Mouse (Mus musculus): ENCODE results near the gene Shq1. TPM values are rescaled to one million over a fixed set of nuclear protein-coding genes. Genes with fewer than 3 reads are reported as not detected.

Gene Shq1
- polyA plus RNA-seq, 2 experiments, result 5.8 to 8.7 TPM

DNA sequence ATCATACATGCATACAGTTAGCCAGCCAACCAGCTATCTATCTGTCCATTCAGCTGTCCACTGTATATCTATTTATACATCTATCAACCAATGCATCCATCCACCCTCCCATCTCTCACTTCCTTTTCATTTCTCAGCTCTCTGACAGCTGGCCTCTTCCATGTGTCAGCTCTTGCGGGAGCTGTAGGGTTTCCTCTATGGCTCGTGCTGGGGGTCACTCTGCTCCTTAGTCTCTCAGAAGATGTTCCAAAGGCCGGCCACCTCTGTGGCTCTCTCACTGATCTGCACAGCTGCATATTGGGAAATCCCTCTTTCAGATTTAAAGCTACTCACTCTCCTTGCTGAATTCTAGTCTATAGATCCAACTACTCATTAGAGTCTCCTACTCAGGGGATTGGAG, 148.5 kb downstream of the Shq1 start:
- H3K4me2 ChIP-seq (ENCODE audit: low read depth), result no peak overlapping the region
- TF ChIP-seq EP300 (IDR thresholded peaks at IDR 0.05; ENCODE audit: low read depth) (no peak), CTCF (IDR thresholded peaks at IDR 0.05; ENCODE audit: low read depth) (no peak)
- no peak overlapping the region for H3K9ac ChIP-seq (replicated peaks)
- DNase-seq (ENCODE audit: low read depth in 3 of 3, low spot score in 3 of 3) (no peak), ATAC-seq (ENCODE audit: insufficient read depth) (no peak)
- no peaks in the 10 kb centered on the region for H3K9me3 ChIP-seq (ENCODE audit: control insufficient read depth, low read length)
- no peaks in the 10 kb centered on the region; a peak in 1 of 4 replicates for H3K4me1 ChIP-seq (replicated peaks; ENCODE audit: control insufficient read depth in 2 of 2, insufficient read depth in 2 of 2, low read length in 1 of 2)
- H3K27ac ChIP-seq, result no peak overlapping the region
- H3K36me3 ChIP-seq (replicated peaks; ENCODE audit: control insufficient read depth, insufficient read depth, low read depth), result no peaks in the 10 kb centered on the region
- no peak overlapping the region for H3K4me3 ChIP-seq (ENCODE audit: insufficient read depth in 1 of 2, low read depth in 2 of 2, low read length in 2 of 2)
- WGBS (ENCODE audit: insufficient replicate concordance), result 32% methylated on average over 3 of the region's 3 CpGs
- no peaks in the 10 kb centered on the region for H3K27me3 ChIP-seq (ENCODE audit: control insufficient read depth, insufficient read depth, low read length)

DNA sequence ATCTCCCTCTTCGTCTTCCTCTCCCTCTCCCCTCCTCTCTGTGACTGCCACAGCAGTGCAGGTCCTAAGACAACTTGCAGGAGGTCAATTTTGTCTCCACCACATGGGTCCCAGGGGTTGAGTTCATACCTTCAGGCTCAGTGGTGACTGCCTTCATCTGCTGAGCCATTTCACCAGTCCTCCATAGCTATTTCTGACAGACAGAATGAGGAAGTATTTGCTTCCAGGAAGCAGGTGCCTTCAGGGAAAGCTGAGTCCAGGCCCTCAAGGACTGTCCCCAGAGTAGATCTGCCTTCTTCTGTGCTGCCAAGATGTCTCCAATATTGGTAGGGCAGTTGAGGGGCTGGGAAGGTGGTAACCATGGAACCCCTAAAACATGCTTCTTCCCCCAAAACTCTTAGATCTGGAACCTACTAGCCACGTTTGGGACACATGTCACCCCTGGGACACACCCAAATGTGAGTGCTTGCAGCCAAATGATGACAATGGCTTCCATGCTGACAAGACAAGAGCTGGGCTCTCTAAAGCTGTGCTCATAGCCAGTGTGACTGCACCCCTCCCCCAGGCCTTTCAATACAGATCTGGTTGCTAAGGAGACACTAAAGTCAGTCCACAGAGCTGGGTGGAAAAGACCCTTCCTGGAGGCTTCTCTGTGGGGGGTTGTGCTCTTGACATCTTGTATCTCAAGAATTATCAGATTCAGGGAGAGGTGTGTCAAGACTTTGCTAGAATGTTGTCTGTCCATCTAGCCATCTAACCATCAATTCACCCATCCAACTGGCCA, 149.2 kb downstream of the Shq1 start:
- H3K27ac ChIP-seq, result no peak overlapping the region
- no peaks in the 10 kb centered on the region for H3K9me3 ChIP-seq (ENCODE audit: control insufficient read depth, low read length)
- H3K4me3 ChIP-seq (ENCODE audit: insufficient read depth in 1 of 2, low read depth in 2 of 2, low read length in 2 of 2), result no peak overlapping the region
- 33% methylated on average over 2 of the region's 2 CpGs for WGBS (ENCODE audit: insufficient replicate concordance)
- no peaks in the 10 kb centered on the region for H3K36me3 ChIP-seq (replicated peaks; ENCODE audit: control insufficient read depth, insufficient read depth, low read depth)
- no peaks in the 10 kb centered on the region for H3K27me3 ChIP-seq (ENCODE audit: control insufficient read depth, insufficient read depth, low read length)
- no peak for TF ChIP-seq CTCF (IDR thresholded peaks at IDR 0.05; ENCODE audit: low read depth)
- TF ChIP-seq EP300 (IDR thresholded peaks at IDR 0.05; ENCODE audit: low read depth), result no peak
- H3K9ac ChIP-seq (replicated peaks), result no peak overlapping the region
- no peak for ATAC-seq (ENCODE audit: insufficient read depth)
- no peak overlapping the region for H3K4me2 ChIP-seq (ENCODE audit: low read depth)
- no peaks in the 10 kb centered on the region; a peak in 1 of 4 replicates for H3K4me1 ChIP-seq (replicated peaks; ENCODE audit: control insufficient read depth in 2 of 2, insufficient read depth in 2 of 2, low read length in 1 of 2)
- no peak for DNase-seq (ENCODE audit: low read depth in 3 of 3, low spot score in 3 of 3)

DNA sequence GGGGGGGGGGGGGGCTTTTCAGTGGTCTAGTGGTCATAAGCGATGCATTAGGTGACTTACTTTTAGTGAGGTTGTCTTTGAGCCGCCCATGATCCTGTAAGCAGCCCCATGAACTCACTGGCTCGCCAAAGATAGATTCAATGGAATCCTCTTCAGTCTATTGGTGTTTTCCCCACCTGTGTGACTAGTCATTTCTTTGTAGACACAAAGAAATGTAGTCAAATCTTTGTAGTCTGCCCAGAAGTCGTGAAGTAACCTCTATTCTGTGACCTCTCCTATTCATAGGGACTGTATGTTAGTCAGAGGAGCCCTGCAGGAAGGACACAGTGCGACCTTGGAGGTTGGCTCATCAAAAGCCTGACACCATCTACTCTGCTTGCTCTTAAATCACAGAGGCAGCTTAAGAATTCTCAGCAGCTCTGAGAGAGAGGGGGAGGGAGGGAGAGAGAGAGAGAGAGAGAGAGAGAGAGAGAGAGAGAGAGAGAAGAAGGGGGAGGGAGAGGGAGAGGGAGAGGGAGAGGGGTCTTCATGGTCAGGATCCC, 150.3 kb downstream of the Shq1 start:
- Histone ChIP-seq H3K4me3 (ENCODE audit: insufficient read depth in 1 of 2, low read depth in 2 of 2, low read length in 2 of 2) (no peak overlapping the region), H3K36me3 (replicated peaks; ENCODE audit: control insufficient read depth, insufficient read depth, low read depth) (no peaks in the 10 kb centered on the region), H3K27ac (no peak overlapping the region), H3K27me3 (ENCODE audit: control insufficient read depth, insufficient read depth, low read length) (no peaks in the 10 kb centered on the region), H3K4me2 (ENCODE audit: low read depth) (no peak overlapping the region), H3K4me1 (replicated peaks; ENCODE audit: control insufficient read depth in 2 of 2, insufficient read depth in 2 of 2, low read length in 1 of 2) (no peaks in the 10 kb centered on the region), H3K9me3 (ENCODE audit: control insufficient read depth, low read length) (no peaks in the 10 kb centered on the region), H3K9ac (replicated peaks) (no peak overlapping the region)
- TF ChIP-seq EP300 (IDR thresholded peaks at IDR 0.05; ENCODE audit: low read depth) (no peak), CTCF (IDR thresholded peaks at IDR 0.05; ENCODE audit: low read depth) (no peak)
- DNase-seq (ENCODE audit: low read depth in 3 of 3, low spot score in 3 of 3) (no peak), ATAC-seq (ENCODE audit: insufficient read depth) (no peak)
- WGBS (ENCODE audit: insufficient replicate concordance), result 55% methylated on average over 5 of the region's 5 CpGs

DNA sequence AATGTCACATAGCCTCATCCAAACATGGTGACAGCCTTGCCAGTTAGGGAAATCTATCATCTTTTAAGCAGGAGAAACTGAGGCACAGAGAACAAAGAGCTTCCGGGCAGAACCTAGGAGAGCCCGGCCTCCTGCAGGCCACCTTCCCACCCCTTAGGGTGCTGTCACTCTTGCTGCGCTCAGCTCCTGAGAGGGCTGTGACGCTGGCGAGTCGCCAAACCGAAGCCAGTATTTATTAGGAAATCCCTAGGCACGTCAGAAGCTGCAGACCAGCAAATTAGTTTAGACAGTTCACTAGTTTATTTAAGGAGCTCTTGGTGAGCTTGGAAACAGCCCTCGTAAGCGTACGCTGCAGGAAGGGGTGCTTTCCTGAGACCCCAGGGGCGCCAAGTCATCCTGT, 151.1 kb downstream of the Shq1 start:
- WGBS (ENCODE audit: insufficient replicate concordance), result 60% methylated on average over 12 of the region's 12 CpGs
- H3K4me1 ChIP-seq (replicated peaks; ENCODE audit: control insufficient read depth in 2 of 2, insufficient read depth in 2 of 2, low read length in 1 of 2), result no peaks in the 10 kb centered on the region
- H3K4me2 ChIP-seq (ENCODE audit: low read depth), result no peak overlapping the region
- no peaks in the 10 kb centered on the region for H3K27me3 ChIP-seq (ENCODE audit: control insufficient read depth, insufficient read depth, low read length)
- H3K27ac ChIP-seq, result no peak overlapping the region
- ATAC-seq (ENCODE audit: insufficient read depth) (no peak), DNase-seq (ENCODE audit: low read depth in 3 of 3, low spot score in 3 of 3) (no peak)
- H3K9ac ChIP-seq (replicated peaks), result no peak overlapping the region
- no peaks in the 10 kb centered on the region for H3K9me3 ChIP-seq (ENCODE audit: control insufficient read depth, low read length)
- TF ChIP-seq CTCF (IDR thresholded peaks at IDR 0.05; ENCODE audit: low read depth), result no peak
- no peak for TF ChIP-seq EP300 (IDR thresholded peaks at IDR 0.05; ENCODE audit: low read depth)
- no peaks in the 10 kb centered on the region for H3K36me3 ChIP-seq (replicated peaks; ENCODE audit: control insufficient read depth, insufficient read depth, low read depth)
- H3K4me3 ChIP-seq (ENCODE audit: insufficient read depth in 1 of 2, low read depth in 2 of 2, low read length in 2 of 2), result no peak overlapping the region

Other genes starting within 250 kb of the Shq1 start
- gene Gxylt2, start 33.6 kb upstream of the Shq1 start, polyA plus RNA-seq (2012; rRNA removed), result 0.01 and 0.04 TPM in 2 replicates
- not detected in 2 replicates for gene Gxylt2, start 33.6 kb upstream of the Shq1 start, polyA plus RNA-seq (2014; fragmentation: Nextera tagmentation; extraction: Ambion mirVana)
- gene Ppp4r2, start 162.5 kb upstream of the Shq1 start, polyA plus RNA-seq (2012; rRNA removed), result 7.6 and 13.6 TPM in 2 replicates
- gene Ppp4r2, start 162.5 kb upstream of the Shq1 start, polyA plus RNA-seq (2014; fragmentation: Nextera tagmentation; extraction: Ambion mirVana), result 10.6 and 12.3 TPM in 2 replicates